Comparison of ENCODE assay signal across 8 mouse cellular contexts in genomic region chr7:18926041-18926790, GRCm38 (mm10). TPM values are rescaled to one million over a fixed set of nuclear protein-coding genes. Genes with fewer than 3 reads are reported as not detected.
DNase-seq lines count a peak whose midpoint lies in the region; ATAC-seq lines count a peak whose summit lies in the region.

No protein-coding gene starts in this region.

- peak; percentile 23 for ATAC-seq in midbrain, embryonic 11.5 days (ENCODE audit: low FRiP score)
- ATAC-seq in erythroblast, adult 5-6 weeks (replicated peaks; ENCODE audit: low FRiP score, poor library complexity, severe bottlenecking): no peak
- no peak for ATAC-seq in granulocyte monocyte progenitor cell, adult 5-6 weeks (replicated peaks; ENCODE audit: poor library complexity, severe bottlenecking)

- intact Hi-C loops in heart, postnatal 10 days (cut with DNase I): loop anchor here (2.0 kb wide), 2 partner anchors 23 to 33 kb away; no protein-coding TSS in a partner anchor

- H3K36me3 ChIP-seq in midbrain, embryonic 11.5 days (ENCODE audit: control insufficient read depth, insufficient read depth, low read length): no peaks in the 10 kb centered on the region

- H3K4me1 ChIP-seq in midbrain, embryonic 11.5 days (ENCODE audit: control insufficient read depth, insufficient read depth, low read length): peaks cover 49% of the 10 kb centered on the region

- no peaks in the 10 kb centered on the region for H3K9me3 ChIP-seq in midbrain, embryonic 11.5 days (ENCODE audit: control insufficient read depth, low read length)

- peak overlapping the region; percentile 85 for H3K27ac ChIP-seq in midbrain, embryonic 11.5 days (ENCODE audit: low read depth, low read length)

- DNase-seq in thymus, postnatal 4 days: peak; percentile 39
- no peak for DNase-seq in thymus, postnatal 10 days (ENCODE audit: low spot score in 2 of 2)
- DNase-seq in embryo, embryonic 9.5 days (ENCODE audit: extremely low spot score): peak; percentile 45
- peak; percentile 49 to 56 for DNase-seq in heart, postnatal 10 days
- peak; percentile 67 to 85 for DNase-seq in kidney, postnatal 25 days
- peak; percentile 93 for DNase-seq in midbrain, embryonic 11.5 days (ENCODE audit: low spot score, missing footprints)

- peak overlapping the region; percentile 74 for H3K4me2 ChIP-seq in midbrain, embryonic 11.5 days

- H3K9ac ChIP-seq in midbrain, embryonic 11.5 days (ENCODE audit: low read length): peak overlapping the region; percentile 99

- no peaks in the 10 kb centered on the region; the same call in 1 of the 2 replicates for H3K27me3 ChIP-seq in midbrain, embryonic 11.5 days (ENCODE audit: control insufficient read depth, insufficient read depth, low read length)

- H3K4me3 ChIP-seq in midbrain, embryonic 11.5 days (ENCODE audit: low read depth, low read length): peak overlapping the region; percentile 98

- WGBS in midbrain, embryonic 11.5 days: 2% methylated on average over 39 of the region's 42 CpGs

RNA-seq across cellular contexts. Expression of gene Nova2, which starts 0.5 kb away (rescaled TPM):
- 10 to 100 TPM in 1 of 2 experiments, 1 to 10 TPM in 1; 9.9 to 10.1 TPM for total RNA-seq in heart, postnatal 10 days (2021)
- 9.1 and 9.8 TPM in 2 replicates for polyA plus RNA-seq in midbrain, embryonic 11.5 days (2014; fragmentation: Nextera tagmentation; extraction: Ambion mirVana)
- total RNA-seq in erythroblast, adult 5-6 weeks (2015; ENCODE audit: low replicate concordance): not detected in 2 replicates
- total RNA-seq in erythroblast, adult 5-6 weeks (2017; ENCODE audit: low replicate concordance): not detected in 2 replicates
- total RNA-seq in granulocyte monocyte progenitor cell, adult 5-6 weeks (2014; fragmentation: Nextera tagmentation): not detected in 2 replicates
- not detected in 2 replicates for total RNA-seq in granulocyte monocyte progenitor cell, adult 5-6 weeks (2017)

RNA-seq across cellular contexts. Expression of gene Ccdc61, which starts 16.0 kb away (rescaled TPM):
- 10 to 100 TPM in 1 of 2 experiments, 1 to 10 TPM in 1; 9.5 to 11.5 TPM for total RNA-seq in heart, postnatal 10 days (2021)
- polyA plus RNA-seq in midbrain, embryonic 11.5 days (2014; fragmentation: Nextera tagmentation; extraction: Ambion mirVana): 23.0 and 28.3 TPM in 2 replicates
- total RNA-seq in erythroblast, adult 5-6 weeks (2015; ENCODE audit: low replicate concordance): 5.2 TPM in 1 of 2 replicates, not detected in the other
- total RNA-seq in erythroblast, adult 5-6 weeks (2017; ENCODE audit: low replicate concordance): 5.8 and 16.9 TPM in 2 replicates
- total RNA-seq in granulocyte monocyte progenitor cell, adult 5-6 weeks (2014; fragmentation: Nextera tagmentation): 34.6 and 45.4 TPM in 2 replicates
- total RNA-seq in granulocyte monocyte progenitor cell, adult 5-6 weeks (2017): 11.4 and 12.1 TPM in 2 replicates

RNA-seq across cellular contexts. Expression of gene Pglyrp1, which starts 55.1 kb away (rescaled TPM):
- 1 to 10 TPM; 2.0 to 2.8 TPM for total RNA-seq in heart, postnatal 10 days (2021)
- polyA plus RNA-seq in midbrain, embryonic 11.5 days (2014; fragmentation: Nextera tagmentation; extraction: Ambion mirVana): 2.3 and 2.7 TPM in 2 replicates
- 330 and 397 TPM in 2 replicates for total RNA-seq in erythroblast, adult 5-6 weeks (2015; ENCODE audit: low replicate concordance)
- total RNA-seq in erythroblast, adult 5-6 weeks (2017; ENCODE audit: low replicate concordance): 26.8 and 56.7 TPM in 2 replicates
- 112 and 117 TPM in 2 replicates for total RNA-seq in granulocyte monocyte progenitor cell, adult 5-6 weeks (2014; fragmentation: Nextera tagmentation)
- total RNA-seq in granulocyte monocyte progenitor cell, adult 5-6 weeks (2017): 17.6 and 21.2 TPM in 2 replicates

Comparison
In these comparisons a context has a peak if more than half of its experiments do, and no peak if none do; other contexts are left out.
1. DNase-seq: peak in thymus, postnatal 4 days (single experiment), embryo, embryonic 9.5 days (single experiment), heart, postnatal 10 days (2 of 2), kidney, postnatal 25 days (2 of 2) and midbrain, embryonic 11.5 days (single experiment); none in thymus, postnatal 10 days (0 of 2).
2. RNA of gene Nova2, which starts 0.5 kb away (total RNA-seq): 9.9 to 10.1 TPM in heart, postnatal 10 days; not detected in erythroblast, adult 5-6 weeks and not detected in granulocyte monocyte progenitor cell, adult 5-6 weeks; every median in the first group is over 10 times any median in the second.
3. RNA of gene Pglyrp1, which starts 55.1 kb away (total RNA-seq): 26.8 to 397 TPM in erythroblast, adult 5-6 weeks and 17.6 to 117 TPM in granulocyte monocyte progenitor cell, adult 5-6 weeks; 2.0 to 2.8 TPM in heart, postnatal 10 days; every median in the first group is over 4 times any median in the second.